Mouse (Mus musculus): ENCODE results near the gene Olfr403. TPM values are rescaled to one million over a fixed set of nuclear protein-coding genes. Genes with fewer than 3 reads are reported as not detected.
"Not testable (repeated sequence)": the region's sequence is repeated elsewhere in the genome, so short reads cannot be mapped to it uniquely, and the experiment has no call there.

Gene Olfr403
- polyA plus RNA-seq (2015; fragmentation: Nextera tagmentation; extraction: Ambion mirVana): not detected in 2 replicates

DNA sequence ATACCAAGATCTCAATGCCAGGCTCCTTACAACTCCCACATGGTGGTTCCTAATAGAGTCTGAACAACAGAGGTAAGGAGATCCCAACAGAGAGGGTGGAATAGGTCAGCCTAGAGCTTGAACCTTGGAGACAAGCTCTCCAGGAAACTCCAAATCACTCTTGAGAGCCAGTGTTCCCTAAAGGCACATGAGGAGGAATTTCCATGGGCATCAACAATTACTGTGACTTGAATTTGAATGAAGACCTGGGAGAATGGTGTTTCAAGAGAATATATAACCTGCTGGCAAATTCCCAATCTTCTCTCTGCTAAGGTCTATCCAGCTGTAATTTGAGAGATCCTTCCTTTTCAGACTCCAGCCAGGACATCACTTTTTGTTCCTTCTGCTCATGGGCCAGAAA is at the start of gene Olfr403:
Gene Olfr403 (plus strand): TSS at position 301 of the 400 bp plus-strand sequence.
- H3K4me1 ChIP-seq (ENCODE audit: insufficient read depth, low read length): no peaks in the 10 kb centered on the region
- no peak within 1 kb of the TSS for H3K4me3 ChIP-seq (ENCODE audit: low read length)
- ATAC-seq (ENCODE audit: low FRiP score, low TSS enrichment): no peak
- H3K9ac ChIP-seq (replicated peaks; ENCODE audit: low read length): no peak within 1 kb of the TSS
- H3K4me2 ChIP-seq (replicated peaks; ENCODE audit: low read depth, low read length): no peak within 1 kb of the TSS
- peaks cover 3% of the 10 kb centered on the region; the same call in 1 of the 2 replicates for H3K9me3 ChIP-seq (ENCODE audit: low read length)
- H3K36me3 ChIP-seq (ENCODE audit: insufficient read depth, low read length): no peaks in the 10 kb centered on the region
- no peak within 1 kb of the TSS for H3K27ac ChIP-seq (ENCODE audit: low read length)
- no peaks in the 10 kb centered on the region for H3K27me3 ChIP-seq (ENCODE audit: insufficient read depth, low read length)

DNA sequence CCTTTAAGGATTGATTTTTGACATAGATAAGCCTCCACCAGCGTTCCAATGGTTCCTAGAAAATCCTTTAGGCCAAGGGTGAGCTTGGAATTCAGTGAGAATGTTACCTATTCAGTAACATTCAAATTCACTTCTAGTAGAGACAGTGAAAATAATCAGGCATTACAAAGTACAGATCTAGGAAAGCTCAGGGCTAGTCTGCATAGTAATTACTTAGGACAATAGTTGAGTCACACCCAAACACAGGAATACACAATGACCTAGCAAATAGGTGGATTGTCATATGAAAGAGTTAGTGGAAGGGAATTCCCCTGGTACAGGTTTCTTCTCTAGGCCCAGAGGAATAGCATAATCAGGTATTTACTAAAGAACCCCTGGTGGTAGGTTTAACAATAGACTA is 46.0 kb upstream of the Olfr403 start:
- ATAC-seq (ENCODE audit: low FRiP score, low TSS enrichment); H3K27ac ChIP-seq (ENCODE audit: low read length); H3K27me3 ChIP-seq (ENCODE audit: insufficient read depth, low read length); H3K9ac ChIP-seq (replicated peaks; ENCODE audit: low read length); H3K4me1 ChIP-seq (ENCODE audit: insufficient read depth, low read length); H3K4me3 ChIP-seq (ENCODE audit: low read length); H3K36me3 ChIP-seq (ENCODE audit: insufficient read depth, low read length); H3K4me2 ChIP-seq (replicated peaks; ENCODE audit: low read depth, low read length): not testable (repeated sequence)
- 21% methylated on average over 1 of the region's 1 CpGs for WGBS
- H3K9me3 ChIP-seq (ENCODE audit: low read length): peaks cover 41% of the 10 kb centered on the region

DNA sequence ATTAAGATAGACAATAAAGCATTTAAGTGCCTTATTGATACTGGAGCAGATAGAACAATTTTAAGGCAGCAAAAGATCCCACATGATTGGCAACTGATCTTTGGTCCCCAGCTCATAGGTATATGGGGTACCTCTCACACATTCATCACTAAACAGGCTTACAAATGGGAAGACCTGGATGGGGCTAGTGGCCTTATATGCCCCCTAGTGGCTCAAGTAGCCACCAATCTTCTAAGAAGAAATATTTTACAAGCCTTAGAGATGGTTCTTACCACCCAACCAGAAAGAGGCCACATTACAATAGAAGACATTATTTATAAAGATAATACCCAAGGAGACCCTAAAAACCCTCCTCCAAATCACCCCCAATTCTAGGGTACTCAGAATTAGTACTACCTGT is 40.2 kb upstream of the Olfr403 start:
- no peak for ATAC-seq (ENCODE audit: low FRiP score, low TSS enrichment)
- Histone ChIP-seq H3K4me1 (ENCODE audit: insufficient read depth, low read length) (no peaks in the 10 kb centered on the region), H3K27me3 (ENCODE audit: insufficient read depth, low read length) (no peaks in the 10 kb centered on the region), H3K4me2 (replicated peaks; ENCODE audit: low read depth, low read length) (no peak overlapping the region), H3K27ac (ENCODE audit: low read length) (no peak overlapping the region), H3K9ac (replicated peaks; ENCODE audit: low read length) (no peak overlapping the region), H3K4me3 (ENCODE audit: low read length) (no peak overlapping the region), H3K36me3 (ENCODE audit: insufficient read depth, low read length) (no peaks in the 10 kb centered on the region), H3K9me3 (ENCODE audit: low read length) (peaks cover 39% of the 10 kb centered on the region)

DNA sequence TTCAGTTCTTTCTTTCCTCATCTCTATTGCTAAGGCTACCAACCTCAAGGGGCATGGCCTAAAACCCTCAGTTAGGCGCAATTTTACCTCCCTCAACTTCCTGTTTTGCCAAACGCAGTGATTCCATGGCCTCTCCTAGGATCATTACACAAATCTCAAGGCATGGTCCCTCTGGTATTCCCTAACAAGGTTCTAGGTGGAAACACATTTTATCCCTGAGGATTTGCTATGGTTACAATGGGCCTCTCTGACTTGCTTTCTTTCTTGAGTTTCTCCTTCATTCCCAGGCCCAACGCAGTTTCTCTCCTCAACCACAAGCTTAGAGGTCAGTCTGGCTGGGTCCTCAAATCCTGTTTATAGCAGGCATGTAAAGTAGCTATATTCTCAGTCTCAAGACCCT is 32.8 kb upstream of the Olfr403 start, which contains the start of gene Olfr402:
Gene Olfr402 (plus strand): TSS at position 301 of the 400 bp plus-strand sequence.
- no peak for ATAC-seq (ENCODE audit: low FRiP score, low TSS enrichment)
- no peaks in the 10 kb centered on the region for H3K4me1 ChIP-seq (ENCODE audit: insufficient read depth, low read length)

DNA sequence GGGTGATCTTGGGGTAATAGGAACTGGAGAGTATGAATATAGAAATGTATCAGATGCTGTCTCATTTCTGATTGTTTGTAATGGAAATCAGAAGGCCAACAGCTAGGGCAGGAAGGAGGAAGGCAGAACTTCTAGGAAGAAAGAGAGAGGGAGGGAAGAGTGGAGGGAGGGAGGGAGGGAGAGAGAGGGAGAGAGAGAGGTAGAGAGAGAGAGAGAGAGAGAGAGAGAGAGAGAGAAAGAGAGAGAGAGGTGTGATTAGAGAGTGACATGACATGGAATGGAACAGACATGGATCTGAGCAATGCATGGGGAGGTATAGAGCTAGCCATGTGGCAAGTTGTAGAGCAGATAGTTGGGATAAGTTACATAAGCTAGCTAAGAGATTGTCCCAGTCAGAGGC is 17.3 kb upstream of the Olfr403 start:
- ATAC-seq (ENCODE audit: low FRiP score, low TSS enrichment): no peak
- Histone ChIP-seq H3K27ac (ENCODE audit: low read length) (no peak overlapping the region), H3K27me3 (ENCODE audit: insufficient read depth, low read length) (no peaks in the 10 kb centered on the region), H3K9ac (replicated peaks; ENCODE audit: low read length) (no peak overlapping the region), H3K4me3 (ENCODE audit: low read length) (no peak overlapping the region), H3K4me1 (ENCODE audit: insufficient read depth, low read length) (no peaks in the 10 kb centered on the region), H3K4me2 (replicated peaks; ENCODE audit: low read depth, low read length) (no peak overlapping the region), H3K36me3 (ENCODE audit: insufficient read depth, low read length) (no peaks in the 10 kb centered on the region), H3K9me3 (ENCODE audit: low read length) (peaks cover 3% of the 10 kb centered on the region)

More for the DNA sequence above, 32.8 kb upstream of the Olfr403 start, which contains the start of gene Olfr402:
- 53% methylated on average over 3 of the region's 3 CpGs for WGBS
- Histone ChIP-seq H3K36me3 (ENCODE audit: insufficient read depth, low read length) (no peaks in the 10 kb centered on the region), H3K9ac (replicated peaks; ENCODE audit: low read length) (no peak within 1 kb of the TSS), H3K4me2 (replicated peaks; ENCODE audit: low read depth, low read length) (no peak within 1 kb of the TSS), H3K4me3 (ENCODE audit: low read length) (no peak within 1 kb of the TSS), H3K27ac (ENCODE audit: low read length) (no peak within 1 kb of the TSS), H3K27me3 (ENCODE audit: insufficient read depth, low read length) (no peaks in the 10 kb centered on the region), H3K9me3 (ENCODE audit: low read length) (peaks cover 17% of the 10 kb centered on the region)

DNA sequence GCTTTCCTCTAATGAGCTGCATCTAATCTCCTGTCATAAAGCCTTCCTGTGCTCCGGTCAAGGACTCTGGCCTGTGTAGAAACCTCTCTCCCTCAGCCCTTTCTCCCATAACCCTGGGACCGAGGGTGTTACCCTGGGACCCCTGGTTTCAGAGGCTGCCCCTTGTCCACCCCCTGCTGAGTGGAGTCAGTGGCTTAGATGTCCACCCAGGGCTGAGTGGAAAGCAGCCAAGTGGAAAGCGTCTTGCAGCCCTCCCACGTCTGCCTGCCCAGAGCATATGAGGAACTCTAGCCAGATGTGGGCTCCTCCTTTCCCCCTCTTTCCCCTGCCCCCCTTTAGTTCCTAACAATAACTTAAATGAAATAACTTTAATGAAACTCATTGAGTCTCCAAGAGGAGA is 2.9 kb upstream of the Olfr403 start:
- Histone ChIP-seq H3K4me1 (ENCODE audit: insufficient read depth, low read length) (no peaks in the 10 kb centered on the region), H3K9me3 (ENCODE audit: low read length) (no peaks in the 10 kb centered on the region), H3K27me3 (ENCODE audit: insufficient read depth, low read length) (no peaks in the 10 kb centered on the region), H3K27ac (ENCODE audit: low read length) (no peak overlapping the region), H3K4me2 (replicated peaks; ENCODE audit: low read depth, low read length) (no peak overlapping the region), H3K4me3 (ENCODE audit: low read length) (no peak overlapping the region), H3K9ac (replicated peaks; ENCODE audit: low read length) (no peak overlapping the region), H3K36me3 (ENCODE audit: insufficient read depth, low read length) (no peaks in the 10 kb centered on the region)
- peak; percentile 39; the same call in 1 of the 2 replicates for ATAC-seq (ENCODE audit: low FRiP score, low TSS enrichment)
- 66% methylated on average over 4 of the region's 4 CpGs for WGBS

DNA sequence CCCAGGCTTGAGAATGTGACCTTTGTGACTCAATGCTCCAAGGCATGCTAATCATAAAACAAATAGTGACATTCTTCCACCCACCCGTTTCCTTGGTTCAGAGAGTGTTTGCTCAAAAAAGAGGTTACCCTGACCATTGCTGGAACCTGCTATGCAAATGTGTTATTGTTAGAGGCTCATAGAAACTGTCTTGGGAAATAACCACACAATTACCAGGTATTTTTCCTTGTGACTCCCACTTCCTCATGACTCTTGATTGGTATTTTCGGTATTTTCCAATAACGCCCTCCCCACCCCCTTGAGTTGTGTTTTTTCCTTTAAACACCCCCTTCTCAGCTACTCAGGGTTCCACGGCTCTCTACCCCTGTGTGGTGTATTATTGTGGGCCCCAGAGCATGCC is 2.3 kb upstream of the Olfr403 start:
- 70% methylated on average over 4 of the region's 4 CpGs for WGBS
- no peak overlapping the region for H3K4me3 ChIP-seq (ENCODE audit: low read length)
- H3K36me3 ChIP-seq (ENCODE audit: insufficient read depth, low read length): no peaks in the 10 kb centered on the region
- no peak overlapping the region for H3K27ac ChIP-seq (ENCODE audit: low read length)
- H3K9ac ChIP-seq (replicated peaks; ENCODE audit: low read length): no peak overlapping the region
- no peaks in the 10 kb centered on the region for H3K9me3 ChIP-seq (ENCODE audit: low read length)
- ATAC-seq (ENCODE audit: low FRiP score, low TSS enrichment): no peak
- H3K27me3 ChIP-seq (ENCODE audit: insufficient read depth, low read length): no peaks in the 10 kb centered on the region
- no peaks in the 10 kb centered on the region for H3K4me1 ChIP-seq (ENCODE audit: insufficient read depth, low read length)
- H3K4me2 ChIP-seq (replicated peaks; ENCODE audit: low read depth, low read length): no peak overlapping the region

DNA sequence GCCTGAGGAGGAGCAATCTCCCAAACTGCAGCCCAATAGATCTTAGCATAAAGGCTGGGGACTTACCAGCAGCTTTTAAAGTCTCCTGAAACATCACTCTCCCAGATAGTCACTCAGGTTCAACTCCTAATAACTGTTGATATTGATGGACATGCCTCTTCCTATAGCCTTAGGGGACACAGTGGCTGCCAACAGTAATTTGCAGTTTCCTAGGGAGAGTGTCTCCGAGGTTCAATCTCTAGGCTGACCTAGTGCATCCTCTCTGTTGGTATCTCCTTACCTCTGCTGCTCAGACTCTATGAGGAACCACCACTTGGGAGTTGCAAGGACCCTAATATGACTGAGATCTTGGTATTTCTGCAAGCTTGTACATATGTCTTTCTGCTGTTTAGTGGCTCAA is 25.2 kb downstream of the Olfr403 start, which contains the start of gene Olfr43:
Gene Olfr43 (minus strand): TSS at position 101 of the 400 bp plus-strand sequence.
- Histone ChIP-seq H3K36me3 (ENCODE audit: insufficient read depth, low read length) (no peaks in the 10 kb centered on the region), H3K27me3 (ENCODE audit: insufficient read depth, low read length) (no peaks in the 10 kb centered on the region), H3K9me3 (ENCODE audit: low read length) (no peaks in the 10 kb centered on the region), H3K9ac (replicated peaks; ENCODE audit: low read length) (no peak within 1 kb of the TSS), H3K4me1 (ENCODE audit: insufficient read depth, low read length) (no peaks in the 10 kb centered on the region), H3K4me2 (replicated peaks; ENCODE audit: low read depth, low read length) (no peak within 1 kb of the TSS), H3K27ac (ENCODE audit: low read length) (no peak within 1 kb of the TSS), H3K4me3 (ENCODE audit: low read length) (no peak within 1 kb of the TSS)
- WGBS: 57% methylated on average over 1 of the region's 1 CpGs
- no peak for ATAC-seq (ENCODE audit: low FRiP score, low TSS enrichment)

DNA sequence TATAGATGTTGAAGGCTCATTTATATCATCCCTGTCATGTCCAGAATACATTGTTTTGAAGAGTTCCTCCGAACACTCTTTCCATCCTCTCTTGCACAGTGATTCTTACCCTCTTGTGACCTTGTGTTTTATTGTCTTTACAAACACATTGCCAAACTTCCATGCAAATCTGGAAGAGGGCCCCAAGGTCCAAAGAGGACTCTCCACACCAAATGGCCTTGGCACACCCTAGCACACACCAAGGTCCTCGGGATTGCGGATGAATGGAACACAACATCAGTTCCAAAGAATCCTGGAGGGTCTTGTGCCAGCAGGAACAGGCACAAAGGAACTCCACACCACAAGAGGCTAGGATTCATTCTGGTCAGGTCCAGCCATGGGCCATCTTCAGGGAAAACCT is 55.2 kb downstream of the Olfr403 start:
- Histone ChIP-seq H3K27me3 (ENCODE audit: insufficient read depth, low read length) (no peaks in the 10 kb centered on the region), H3K9me3 (ENCODE audit: low read length) (no peaks in the 10 kb centered on the region), H3K27ac (ENCODE audit: low read length) (no peak overlapping the region), H3K4me2 (replicated peaks; ENCODE audit: low read depth, low read length) (no peak overlapping the region), H3K9ac (replicated peaks; ENCODE audit: low read length) (no peak overlapping the region), H3K36me3 (ENCODE audit: insufficient read depth, low read length) (no peaks in the 10 kb centered on the region), H3K4me1 (ENCODE audit: insufficient read depth, low read length) (no peaks in the 10 kb centered on the region), H3K4me3 (ENCODE audit: low read length) (no peak overlapping the region)
- ATAC-seq (ENCODE audit: low FRiP score, low TSS enrichment): no peak
- WGBS: 89% methylated on average over 3 of the region's 3 CpGs
